8 mouse cellular contexts compared by ENCODE assay signal in genomic region chr9:107369270-107370105, GRCm38 (mm10). TPM values are rescaled to one million over a fixed set of nuclear protein-coding genes. Genes with fewer than 3 reads are reported as not detected.
DNase-seq lines count a peak whose midpoint lies in the region; ATAC-seq and TF ChIP-seq lines count a peak whose summit lies in the region.

No protein-coding gene starts in this region.

- H3K36me3 ChIP-seq in intestine, embryonic 15.5 days = no peaks in the 10 kb centered on the region
- no peaks in the 10 kb centered on the region for H3K36me3 ChIP-seq in intestine, postnatal 0 days (ENCODE audit: control insufficient read depth, insufficient read depth)
- no peaks in the 10 kb centered on the region for H3K36me3 ChIP-seq in hindbrain, embryonic 15.5 days
- H3K36me3 ChIP-seq in midbrain, embryonic 14.5 days (ENCODE audit: control insufficient read depth, insufficient read depth, low read length) = no peaks in the 10 kb centered on the region
- H3K36me3 ChIP-seq in embryonic facial prominence, embryonic 10.5 days (replicated peaks) = no peaks in the 10 kb centered on the region

- TF ChIP-seq CTCF in intestine, postnatal 0 days (IDR thresholded peaks at IDR 0.05; ENCODE audit: low read depth) = no peak

- WGBS in intestine, embryonic 15.5 days = 35% methylated on average over 10 of the region's 10 CpGs
- 39% methylated on average over 10 of the region's 10 CpGs for WGBS in intestine, postnatal 0 days
- WGBS in hindbrain, embryonic 15.5 days = 40% methylated on average over 10 of the region's 10 CpGs
- 25% methylated on average over 10 of the region's 10 CpGs for WGBS in midbrain, embryonic 14.5 days
- WGBS in embryonic facial prominence, embryonic 10.5 days = 44% methylated on average over 10 of the region's 10 CpGs

- H3K4me3 ChIP-seq in intestine, embryonic 15.5 days (replicated peaks) = no peak overlapping the region
- H3K4me3 ChIP-seq in intestine, postnatal 0 days (ENCODE audit: low read depth, low read length) = no peak overlapping the region
- no peak overlapping the region for H3K4me3 ChIP-seq in hindbrain, embryonic 15.5 days
- no peak overlapping the region for H3K4me3 ChIP-seq in midbrain, embryonic 14.5 days (replicated peaks; ENCODE audit: low read depth, low read length)
- H3K4me3 ChIP-seq in embryonic facial prominence, embryonic 10.5 days = no peak overlapping the region

- 0 out of 2 replicates have a peak, but pooled peaks cover 8% of the 10 kb centered on the region for H3K27me3 ChIP-seq in intestine, embryonic 15.5 days (replicated peaks)
- H3K27me3 ChIP-seq in intestine, postnatal 0 days (replicated peaks; ENCODE audit: control insufficient read depth, insufficient read depth, low read length) = 0 out of 2 replicates have a peak, but pooled peaks cover 7% of the 10 kb centered on the region
- H3K27me3 ChIP-seq in hindbrain, embryonic 15.5 days = 0 out of 2 replicates have a peak, but pooled peaks cover 6% of the 10 kb centered on the region
- no peaks in the 10 kb centered on the region for H3K27me3 ChIP-seq in midbrain, embryonic 14.5 days (ENCODE audit: control insufficient read depth, insufficient read depth, low read length)
- peaks cover 66% of the 10 kb centered on the region for H3K27me3 ChIP-seq in embryonic facial prominence, embryonic 10.5 days (replicated peaks; ENCODE audit: low read depth, poor library complexity, severe bottlenecking)

- H3K4me2 ChIP-seq in intestine, embryonic 15.5 days (replicated peaks) = no peak overlapping the region
- no peak overlapping the region for H3K4me2 ChIP-seq in intestine, postnatal 0 days (replicated peaks; ENCODE audit: low read depth)
- H3K4me2 ChIP-seq in hindbrain, embryonic 15.5 days = no peak overlapping the region
- H3K4me2 ChIP-seq in midbrain, embryonic 14.5 days (ENCODE audit: low read length) = no peak overlapping the region

- H3K27ac ChIP-seq in intestine, embryonic 15.5 days = no peak overlapping the region
- no peak overlapping the region for H3K27ac ChIP-seq in intestine, postnatal 0 days (ENCODE audit: low read depth, low read length)
- 0 out of 2 replicates have a peak overlapping the region, but pooled peaks have one; percentile 5 for H3K27ac ChIP-seq in hindbrain, embryonic 15.5 days (replicated peaks)
- peak overlapping the region; percentile 66 for H3K27ac ChIP-seq in midbrain, embryonic 14.5 days (replicated peaks; ENCODE audit: low read depth, low read length)
- no peak overlapping the region for H3K27ac ChIP-seq in embryonic facial prominence, embryonic 10.5 days (replicated peaks)

- ATAC-seq in intestine, embryonic 15.5 days = peak; percentile 83; the same call in 1 of the 2 replicates
- ATAC-seq in intestine, postnatal 0 days = no peak
- no peak for ATAC-seq in hindbrain, embryonic 15.5 days (ENCODE audit: low FRiP score, low read depth)
- ATAC-seq in midbrain, embryonic 14.5 days (ENCODE audit: low FRiP score, low TSS enrichment) = peak; percentile 41; the same call in 1 of the 2 replicates

- H3K4me1 ChIP-seq in intestine, embryonic 15.5 days (replicated peaks) = no peaks in the 10 kb centered on the region
- H3K4me1 ChIP-seq in intestine, postnatal 0 days (replicated peaks; ENCODE audit: control insufficient read depth, insufficient read depth, low read length) = no peaks in the 10 kb centered on the region
- peaks cover 7% of the 10 kb centered on the region for H3K4me1 ChIP-seq in hindbrain, embryonic 15.5 days (replicated peaks)
- peaks cover 13% of the 10 kb centered on the region; the same call in 1 of the 2 replicates for H3K4me1 ChIP-seq in midbrain, embryonic 14.5 days (ENCODE audit: control insufficient read depth, insufficient read depth, low read length)
- H3K4me1 ChIP-seq in embryonic facial prominence, embryonic 10.5 days = peaks cover 18% of the 10 kb centered on the region

- no peak overlapping the region for H3K9ac ChIP-seq in intestine, embryonic 15.5 days
- H3K9ac ChIP-seq in intestine, postnatal 0 days (ENCODE audit: low read depth, low read length) = no peak overlapping the region
- no peak overlapping the region for H3K9ac ChIP-seq in hindbrain, embryonic 15.5 days
- H3K9ac ChIP-seq in midbrain, embryonic 14.5 days (replicated peaks; ENCODE audit: low read length) = no peak overlapping the region

- H3K9me3 ChIP-seq in intestine, embryonic 15.5 days = no peaks in the 10 kb centered on the region
- no peaks in the 10 kb centered on the region for H3K9me3 ChIP-seq in intestine, postnatal 0 days (ENCODE audit: control insufficient read depth)
- H3K9me3 ChIP-seq in hindbrain, embryonic 15.5 days = no peaks in the 10 kb centered on the region
- H3K9me3 ChIP-seq in midbrain, embryonic 14.5 days (ENCODE audit: control insufficient read depth, low read length) = no peaks in the 10 kb centered on the region
- no peaks in the 10 kb centered on the region for H3K9me3 ChIP-seq in embryonic facial prominence, embryonic 10.5 days

- DNase-seq in c-Kit-negative CD71-positive TER-119-positive erythroid progenitor cells, embryonic 14.5 days (ENCODE audit: low read depth, low spot score) = peak; percentile 85
- DNase-seq in midbrain, embryonic 14.5 days = peak; percentile 71
- no peak for DNase-seq in urinary bladder, postnatal 36 days (ENCODE audit: low spot score in 2 of 2)
- no peak for DNase-seq in adrenal gland, postnatal 10 days
- no peak for DNase-seq in embryonic facial prominence, embryonic 10.5 days (ENCODE audit: low spot score)

RNA-seq across cellular contexts. Expression of gene 6430571L13Rik, which starts 29.1 kb away (rescaled TPM):
- 0.28 and 0.40 TPM in 2 replicates for polyA plus RNA-seq in intestine, embryonic 15.5 days (2015; fragmentation: Nextera tagmentation; extraction: Ambion mirVana)
- 0.14 and 0.20 TPM in 2 replicates for polyA plus RNA-seq in intestine, postnatal 0 days (2015; fragmentation: Nextera tagmentation; extraction: Ambion mirVana)
- 9.1 and 9.4 TPM in 2 replicates for polyA plus RNA-seq in hindbrain, embryonic 15.5 days (2015; fragmentation: Nextera tagmentation; extraction: Ambion mirVana)
- polyA plus RNA-seq in midbrain, embryonic 14.5 days (2014; fragmentation: Nextera tagmentation; extraction: Ambion mirVana) = 4.1 and 6.3 TPM in 2 replicates
- total RNA-seq in adrenal gland, postnatal 10 days (2021) = 10 to 100 TPM in 1 of 2 experiments, 1 to 10 TPM in 1; 4.0 to 10.9 TPM
- 0.83 and 0.95 TPM in 2 replicates for polyA plus RNA-seq in embryonic facial prominence, embryonic 10.5 days (2016; fragmentation: Nextera tagmentation; extraction: Ambion mirVana)

RNA-seq across cellular contexts. Expression of gene Cacna2d2, which starts 29.9 kb away (rescaled TPM):
- 0.29 and 0.34 TPM in 2 replicates for polyA plus RNA-seq in intestine, embryonic 15.5 days (2015; fragmentation: Nextera tagmentation; extraction: Ambion mirVana)
- 0.14 and 0.22 TPM in 2 replicates for polyA plus RNA-seq in intestine, postnatal 0 days (2015; fragmentation: Nextera tagmentation; extraction: Ambion mirVana)
- polyA plus RNA-seq in hindbrain, embryonic 15.5 days (2015; fragmentation: Nextera tagmentation; extraction: Ambion mirVana) = 7.7 and 10.7 TPM in 2 replicates
- 7.9 and 10.6 TPM in 2 replicates for polyA plus RNA-seq in midbrain, embryonic 14.5 days (2014; fragmentation: Nextera tagmentation; extraction: Ambion mirVana)
- 1 to 10 TPM; 4.1 to 4.7 TPM for total RNA-seq in adrenal gland, postnatal 10 days (2021)
- polyA plus RNA-seq in embryonic facial prominence, embryonic 10.5 days (2016; fragmentation: Nextera tagmentation; extraction: Ambion mirVana) = 0.45 and 0.50 TPM in 2 replicates

RNA-seq across cellular contexts. Expression of gene Hemk1, which starts 31.3 kb away (rescaled TPM):
- polyA plus RNA-seq in intestine, embryonic 15.5 days (2015; fragmentation: Nextera tagmentation; extraction: Ambion mirVana) = 9.0 and 11.1 TPM in 2 replicates
- polyA plus RNA-seq in intestine, postnatal 0 days (2015; fragmentation: Nextera tagmentation; extraction: Ambion mirVana) = 5.9 and 8.2 TPM in 2 replicates
- 15.2 and 17.2 TPM in 2 replicates for polyA plus RNA-seq in hindbrain, embryonic 15.5 days (2015; fragmentation: Nextera tagmentation; extraction: Ambion mirVana)
- polyA plus RNA-seq in midbrain, embryonic 14.5 days (2014; fragmentation: Nextera tagmentation; extraction: Ambion mirVana) = 20.9 and 21.7 TPM in 2 replicates
- 10 to 100 TPM; 24.1 to 33.5 TPM for total RNA-seq in adrenal gland, postnatal 10 days (2021)
- polyA plus RNA-seq in embryonic facial prominence, embryonic 10.5 days (2016; fragmentation: Nextera tagmentation; extraction: Ambion mirVana) = 10.7 and 11.6 TPM in 2 replicates

Comparison
In these comparisons a context has a peak if more than half of its experiments do, and no peak if none do; other contexts are left out.
1. ATAC-seq: peak in intestine, embryonic 15.5 days (single experiment) and midbrain, embryonic 14.5 days (single experiment); none in intestine, postnatal 0 days (single experiment) and hindbrain, embryonic 15.5 days (single experiment).
2. H3K27ac ChIP-seq: peak in hindbrain, embryonic 15.5 days (single experiment) and midbrain, embryonic 14.5 days (single experiment); none in intestine, embryonic 15.5 days (single experiment), intestine, postnatal 0 days (single experiment) and embryonic facial prominence, embryonic 10.5 days (single experiment).
3. DNase-seq: peak in c-Kit-negative CD71-positive TER-119-positive erythroid progenitor cells, embryonic 14.5 days (single experiment) and midbrain, embryonic 14.5 days (single experiment); none in urinary bladder, postnatal 36 days (0 of 2), adrenal gland, postnatal 10 days (single experiment) and embryonic facial prominence, embryonic 10.5 days (single experiment).